Mouse (Mus musculus): ENCODE results near the gene Gm28551. TPM values are rescaled to one million over a fixed set of nuclear protein-coding genes. Genes with fewer than 3 reads are reported as not detected.

The Gm28551 gene
- polyA plus RNA-seq, 1 experiment = not detected

GRCm38 (mm10) chr1:53291197-53291596, 61.3 kb downstream of the Gm28551 start:
- DNase-seq (ENCODE audit: low read depth) = no peak

Other genes with a start within 250 kb of the Gm28551 start
- gene 1700019A02Rik, start 165.0 kb downstream of the Gm28551 start, polyA plus RNA-seq (2012; rRNA removed) = not detected in 2 replicates
- 1.0 and 1.1 TPM in 2 replicates for gene Pms1, start 55.6 kb downstream of the Gm28551 start, polyA plus RNA-seq (2012; rRNA removed)
- 11.6 and 13.4 TPM in 2 replicates for gene Ormdl1, start 55.6 kb downstream of the Gm28551 start, polyA plus RNA-seq (2012; rRNA removed)
- 8.8 and 16.7 TPM in 2 replicates for gene Gm28778, start 55.6 kb downstream of the Gm28551 start, polyA plus RNA-seq (2012; rRNA removed)
- gene Osgepl1, start 39.0 kb downstream of the Gm28551 start, polyA plus RNA-seq (2012; rRNA removed) = 6.5 and 8.1 TPM in 2 replicates
- gene Asdurf, start within 50 bp of the Gm28551 start, polyA plus RNA-seq (2012; rRNA removed) = not detected in 2 replicates
- gene Asnsd1, start 85 bp upstream of the Gm28551 start, polyA plus RNA-seq (2012; rRNA removed) = 11.2 and 12.4 TPM in 2 replicates

Data from gonadal fat pad, adult 2 months (tissue).